20 mouse cellular contexts compared by ENCODE assay signal in genomic region chr15:27791141-27791540, GRCm38 (mm10).
DNase-seq lines count a peak whose midpoint lies in the region; TF ChIP-seq lines count a peak whose summit lies in the region.
"Had no signal": no experiment of that assay in that cellular context is flagged by ENCODE, and none has a peak within 500 bp of the region (broad histone marks: within the 10 kb centered on the region; RNA-seq: fewer than 3 reads in every experiment).

No protein-coding gene starts in this region.

- peak; percentile 74 for DNase-seq in adrenal gland, adult 2 months
- DNase-seq in adrenal gland, postnatal 4 days (ENCODE audit: low spot score in 2 of 2), result no peak
- no peak for DNase-seq in layer of hippocampus, adult 2 months (ENCODE audit: low spot score in 2 of 2)
- no peak for DNase-seq in layer of hippocampus, adult 18-20 months (ENCODE audit: low spot score in 2 of 2)
- peak; percentile 57 to 62 for DNase-seq in adrenal gland, postnatal 36 days
- no peak for DNase-seq in cerebellum, postnatal 25 days
- DNase-seq: cerebellum, adult 11 months; cerebellum, adult 2 months; cerebellum, adult 9-11 months; gastrocnemius, postnatal 10 days; gastrocnemius, postnatal 36 days; heart, adult 2 months; heart, postnatal 14 days; heart, postnatal 4 days; kidney, adult 18-20 months had no signal

- H3K4me3 ChIP-seq in layer of hippocampus, adult 2 months, result no peak overlapping the region
- H3K4me3 ChIP-seq: forebrain, embryonic 10.5 days; forebrain, embryonic 13.5 days; heart, adult 2 months; heart, embryonic 10.5 days; heart, embryonic 13.5 days had no signal

- no peak for TF ChIP-seq CTCF in layer of hippocampus, adult 2 months (conservative IDR thresholded peaks at IDR 0.05)

- peak overlapping the region; percentile 99 for H3K27ac ChIP-seq in layer of hippocampus, adult 2 months
- H3K27ac ChIP-seq: forebrain, embryonic 10.5 days; forebrain, embryonic 13.5 days; heart, adult 2 months; hindbrain, postnatal 0 days had no signal

Comparison
In these comparisons a context has a peak if more than half of its experiments do, and no peak if none do; other contexts are left out.
1. DNase-seq: peak in adrenal gland, adult 2 months (single experiment) and adrenal gland, postnatal 36 days (2 of 2); none in adrenal gland, postnatal 4 days (0 of 2), layer of hippocampus, adult 2 months (0 of 2), layer of hippocampus, adult 18-20 months (0 of 2) and cerebellum, postnatal 25 days (0 of 2).